Mouse (Mus musculus) midbrain, embryonic 12.5 days (tissue): Measurements from ENCODE around the gene Gm19426. TPM values are rescaled to one million over a fixed set of nuclear protein-coding genes. Genes with fewer than 3 reads are reported as not detected.
"Not testable (repeated sequence)": the region's sequence is repeated elsewhere in the genome, so short reads cannot be mapped to it uniquely, and the experiment has no call there.

ENCODE experiments used
- ATAC-seq: fragments of 200-750 bp; cut with Nextera tagmentation; 2 replicates; pipeline ENCODE4 v1.8.0; 2017; ENCODE audit warnings: low read depth, moderate TSS enrichment, moderate library complexity; ENCODE audit not compliant: low FRiP score
- H3K27ac ChIP-seq: fragments of 300-500 bp; sonication (generic); replicated peaks from 2 replicates; pipeline ENCODE4 v1.5.1; 2016; ENCODE audit warnings: mild to moderate bottlenecking
- H3K27me3 ChIP-seq: fragments of 300-500 bp; sonication (generic); 2 replicates; pipeline ENCODE4 v1.6.1; 2016; ENCODE audit warnings: mild to moderate bottlenecking
- H3K36me3 ChIP-seq: fragments of 300-500 bp; sonication (generic); 2 replicates; pipeline ENCODE4 v1.6.1; 2016
- H3K4me1 ChIP-seq: fragments of 300-500 bp; sonication (generic); 2 replicates; pipeline ENCODE4 v1.6.1; 2016
- H3K4me2 ChIP-seq: fragments of 300-500 bp; sonication (generic); replicated peaks from 2 replicates; pipeline ENCODE4 v1.6.1; 2016; ENCODE audit warnings: mild to moderate bottlenecking, moderate library complexity
- H3K4me3 ChIP-seq: fragments of 300-500 bp; sonication (generic); 2 replicates; pipeline ENCODE4 v1.5.1; 2016; ENCODE audit warnings: mild to moderate bottlenecking
- H3K9ac ChIP-seq: fragments of 300-500 bp; sonication (generic); replicated peaks from 2 replicates; pipeline ENCODE4 v1.6.1; 2016; ENCODE audit warnings: mild to moderate bottlenecking, moderate library complexity
- H3K9me3 ChIP-seq: fragments of 300-500 bp; sonication (generic); 2 replicates; pipeline ENCODE4 v1.6.1; 2016; ENCODE audit warnings: mild to moderate bottlenecking
- WGBS: fragments of 180-500 bp; shearing (Covaris S2); methylation state at CpG from one replicate; pipeline ENCODE4 v1.1.7; 2016; 5-methylcytosine and 5-hydroxymethylcytosine counted together
- polyA plus RNA-seq: library from polyadenylated mRNA; unstranded; fragments of >200 nt; fragmentation: Nextera tagmentation; extraction: Ambion mirVana; gene quantifications from 2 replicates; pipeline ENCODE4 v1.2.1, GENCODE M21; 2016

Gm19426 gene
- polyA plus RNA-seq, 1 experiment from 2014 or later: 9.1 TPM

DNA sequence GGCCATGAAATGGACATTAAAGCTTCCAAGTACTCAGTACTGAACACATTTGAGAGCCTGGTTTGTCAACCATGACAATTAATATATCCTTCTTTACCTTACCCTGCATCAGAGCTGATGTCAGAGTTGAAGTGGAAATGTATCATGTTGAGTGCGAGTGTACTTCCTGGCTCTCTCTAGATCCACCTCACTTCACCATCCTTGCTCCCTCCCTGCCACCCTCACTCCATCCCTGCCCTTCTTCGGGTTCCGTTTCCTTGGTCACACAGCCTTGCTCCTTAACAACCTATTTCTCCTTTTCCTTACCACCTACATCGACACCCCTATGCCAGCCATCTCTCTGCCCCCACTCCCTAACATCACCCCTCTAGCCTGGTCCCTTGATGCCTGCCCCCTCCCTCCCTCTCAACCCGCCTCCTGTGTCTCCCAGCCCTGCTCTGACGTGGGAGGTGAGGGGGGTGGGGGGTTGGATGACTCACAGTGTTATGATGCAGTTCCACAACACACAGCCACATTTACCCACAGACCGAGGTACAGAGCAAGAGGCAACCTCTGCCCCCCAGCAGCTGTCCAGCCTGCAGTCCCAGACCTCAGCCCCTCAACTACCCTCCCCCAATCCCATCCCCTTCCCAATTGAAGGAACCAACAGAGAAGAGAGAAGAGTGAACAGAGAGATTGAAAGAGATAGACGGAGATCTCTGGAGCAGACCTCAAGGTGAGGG, 9.7 kb downstream of the Gm19426 start, which contains the start of gene Ypel4:
Gene Ypel4, plus strand, starts transcription at position 480 of the 722 bp plus-strand sequence.
- Histone ChIP-seq H3K4me3 (peak within 1 kb of the TSS; percentile 65), H3K27me3 (no peaks in the 10 kb centered on the region), H3K9ac (peak within 1 kb of the TSS; percentile 73), H3K36me3 (no peaks in the 10 kb centered on the region), H3K9me3 (no peaks in the 10 kb centered on the region), H3K4me1 (peaks cover 49% of the 10 kb centered on the region), H3K27ac (peak within 1 kb of the TSS; percentile 72), H3K4me2 (peak within 1 kb of the TSS; percentile 65)
- peak; percentile 72 for ATAC-seq
- 4% methylated on average over 8 of the region's 8 CpGs for WGBS

- H3K27ac ChIP-seq: no peak overlapping the region
- no peaks in the 10 kb centered on the region for H3K27me3 ChIP-seq
- no peak overlapping the region for H3K9ac ChIP-seq
- no peaks in the 10 kb centered on the region for H3K36me3 ChIP-seq
- H3K4me1 ChIP-seq: peaks cover 38% of the 10 kb centered on the region
- H3K4me3 ChIP-seq: no peak overlapping the region
- H3K4me2 ChIP-seq: no peak overlapping the region
- no peak for ATAC-seq
- no peaks in the 10 kb centered on the region for H3K9me3 ChIP-seq
- 75% methylated on average over 1 of the region's 1 CpGs for WGBS
These were observed 11.1 kb downstream of the Gm19426 start for GRCm38 (mm10) chr2:84732394-84732793.

DNA sequence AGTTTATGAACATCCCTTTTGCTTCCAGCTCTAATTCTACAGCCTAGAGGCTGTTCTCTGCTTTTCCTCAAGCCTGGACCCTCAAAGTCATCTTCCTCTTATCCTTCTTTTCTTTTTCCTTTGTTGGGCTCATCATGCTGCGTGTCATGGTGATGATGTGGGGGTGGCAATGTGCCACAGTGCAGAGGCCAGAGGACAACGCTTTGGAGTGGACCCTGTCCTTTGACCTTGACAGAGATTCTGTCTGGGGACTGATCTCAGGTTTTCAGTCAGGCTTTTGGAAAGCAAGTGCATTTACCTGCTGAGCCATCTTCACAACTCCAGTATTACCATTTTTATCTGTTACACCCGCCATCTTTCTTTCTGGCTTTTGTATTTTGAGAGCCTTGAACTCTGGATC, 12.2 kb downstream of the Gm19426 start:
- no peaks in the 10 kb centered on the region for H3K27me3 ChIP-seq
- no peaks in the 10 kb centered on the region for H3K36me3 ChIP-seq
- H3K4me1 ChIP-seq: peaks cover 32% of the 10 kb centered on the region
- no peak overlapping the region for H3K9ac ChIP-seq
- H3K9me3 ChIP-seq: no peaks in the 10 kb centered on the region
- no peak for ATAC-seq
- no peak overlapping the region for H3K4me3 ChIP-seq
- H3K27ac ChIP-seq: no peak overlapping the region
- 89% methylated on average over 3 of the region's 3 CpGs for WGBS
- H3K4me2 ChIP-seq: no peak overlapping the region

DNA sequence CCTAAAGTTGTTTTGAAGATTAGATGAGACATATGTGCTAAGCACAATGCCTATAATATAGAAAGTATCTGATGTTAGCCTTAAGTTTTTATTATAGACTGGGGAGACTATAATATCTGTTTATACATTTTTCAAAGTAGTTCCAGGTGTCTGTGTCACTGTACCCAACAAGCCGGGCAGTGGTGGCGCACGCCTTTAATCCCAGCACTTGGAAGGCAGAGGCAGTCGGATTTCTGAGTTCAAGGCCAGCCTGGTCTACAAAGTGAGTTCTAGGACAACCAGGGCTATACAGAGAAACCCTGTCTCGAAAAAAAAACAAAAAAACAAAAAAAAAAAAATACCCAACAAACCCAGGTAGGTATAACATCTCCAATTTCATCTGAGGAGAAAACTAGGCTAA, 15.3 kb downstream of the Gm19426 start:
- not testable (repeated sequence) for H3K4me2 ChIP-seq, ATAC-seq, H3K27me3 ChIP-seq, H3K27ac ChIP-seq, H3K4me3 ChIP-seq, H3K9me3 ChIP-seq, H3K9ac ChIP-seq
- Histone ChIP-seq H3K36me3 (peaks cover 15% of the 10 kb centered on the region), H3K4me1 (peaks cover 18% of the 10 kb centered on the region)
- WGBS: 77% methylated on average over 5 of the region's 5 CpGs

DNA sequence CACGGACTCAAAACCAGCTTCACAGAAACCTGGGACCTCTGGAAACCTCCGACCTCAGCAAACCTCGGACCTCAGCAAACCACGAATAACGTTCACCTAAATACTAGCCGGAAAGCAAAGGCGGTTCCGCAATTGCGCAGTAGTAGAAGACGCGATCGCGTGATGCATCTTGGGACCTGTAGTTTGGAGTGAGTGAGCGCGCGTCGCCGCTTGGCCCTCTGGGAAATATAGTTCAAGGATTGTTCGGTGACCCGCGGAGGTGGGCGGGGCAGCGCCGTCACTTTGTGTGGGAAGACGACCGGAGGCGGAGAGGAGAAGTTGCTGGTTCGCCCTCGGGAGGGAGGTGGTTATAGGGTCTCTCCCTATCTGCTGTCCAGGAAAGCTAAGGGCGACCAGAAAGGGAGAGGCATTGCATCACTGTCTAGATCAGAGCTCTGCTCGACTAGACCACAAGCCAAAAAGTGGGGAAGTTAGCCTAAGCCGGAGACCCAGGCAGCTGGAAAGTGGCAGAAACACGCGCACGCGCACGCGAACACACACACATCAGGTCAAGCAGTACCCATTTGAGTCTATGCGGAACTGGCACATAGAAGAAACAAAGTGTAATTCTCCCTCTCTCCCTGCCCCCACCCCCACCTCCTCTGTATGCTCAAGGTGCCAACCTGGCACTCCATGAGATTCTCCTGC, 16.1 kb downstream of the Gm19426 start, which contains the start of gene Clp1:
Gene Clp1, minus strand, starts transcription at position 179 of the 687 bp plus-strand sequence.
- peak within 1 kb of the TSS; percentile 83 for H3K27ac ChIP-seq

DNA sequence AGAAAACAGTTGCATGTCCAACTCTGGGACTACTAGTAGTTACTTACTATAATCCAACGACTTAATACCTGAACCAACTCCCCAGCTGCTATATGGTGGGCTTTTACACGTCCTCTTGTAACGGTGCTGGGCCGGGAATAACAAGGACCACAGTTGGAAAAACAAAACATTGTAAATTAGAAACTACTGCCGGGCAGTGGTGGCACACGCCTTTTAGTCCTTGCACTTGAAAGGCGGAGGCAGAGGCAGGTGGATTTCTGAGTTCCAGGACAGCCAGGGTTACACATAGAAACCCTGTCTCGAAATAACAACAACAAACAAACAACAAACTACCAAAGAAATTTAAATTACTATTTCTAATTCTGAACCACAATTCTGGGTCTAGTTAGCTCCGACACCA, 16.7 kb downstream of the Gm19426 start:
- H3K27me3 ChIP-seq: no peaks in the 10 kb centered on the region
- peak overlapping the region; percentile 76 for H3K9ac ChIP-seq
- H3K27ac ChIP-seq: 0 out of 2 replicates have a peak overlapping the region, but pooled peaks have one; percentile 83
- H3K4me3 ChIP-seq: peak overlapping the region; percentile 66
- WGBS: 2% methylated on average over 9 of the region's 9 CpGs
- H3K36me3 ChIP-seq: peaks cover 20% of the 10 kb centered on the region
- H3K4me1 ChIP-seq: peaks cover 17% of the 10 kb centered on the region
- peak overlapping the region; percentile 94 for H3K4me2 ChIP-seq
- peak; percentile 13 for ATAC-seq
- H3K9me3 ChIP-seq: no peaks in the 10 kb centered on the region

More for the DNA sequence above, 16.1 kb downstream of the Gm19426 start, which contains the start of gene Clp1:
- H3K36me3 ChIP-seq: peaks cover 17% of the 10 kb centered on the region
- H3K4me3 ChIP-seq: peak within 1 kb of the TSS; percentile 66
- H3K4me1 ChIP-seq: peaks cover 17% of the 10 kb centered on the region
- no peaks in the 10 kb centered on the region for H3K27me3 ChIP-seq
- under 1% methylated on average over 39 of the region's 39 CpGs for WGBS
- H3K9ac ChIP-seq: peak within 1 kb of the TSS; percentile 76
- peak; percentile 96 for ATAC-seq
- no peaks in the 10 kb centered on the region for H3K9me3 ChIP-seq
- peak within 1 kb of the TSS; percentile 94 for H3K4me2 ChIP-seq

DNA sequence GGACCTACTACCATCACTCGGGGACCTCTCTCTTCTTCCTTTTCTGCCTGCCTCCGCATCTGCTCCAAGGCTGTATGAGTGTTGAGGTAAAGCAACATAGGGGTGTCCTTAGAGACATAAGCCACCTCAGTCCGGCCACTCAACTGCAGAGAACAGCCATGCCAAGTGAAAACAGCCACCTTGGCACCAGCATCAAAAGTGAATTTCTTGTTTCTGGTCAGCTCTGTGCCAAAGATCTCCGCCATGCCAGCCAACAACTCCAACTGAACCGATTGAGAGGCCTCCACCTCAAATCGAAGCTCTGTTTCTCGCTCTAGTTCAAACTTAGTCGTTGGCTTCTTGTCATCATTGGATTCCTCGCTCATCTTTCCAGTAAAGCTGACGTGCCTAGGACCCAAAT, 17.7 kb downstream of the Gm19426 start:
- Histone ChIP-seq H3K4me1 (peaks cover 17% of the 10 kb centered on the region), H3K9me3 (no peaks in the 10 kb centered on the region), H3K4me3 (peak overlapping the region; percentile 66), H3K9ac (no peak overlapping the region; the same call in 1 of the 2 replicates), H3K4me2 (peak overlapping the region; percentile 94), H3K36me3 (peaks cover 27% of the 10 kb centered on the region), H3K27ac (no peak overlapping the region), H3K27me3 (no peaks in the 10 kb centered on the region)
- WGBS: 94% methylated on average over 10 of the region's 10 CpGs
- ATAC-seq: no peak

GRCm38 (mm10) chr2:84723856-84724255, 19.6 kb downstream of the Gm19426 start:
- ATAC-seq: no peak
- WGBS: 97% methylated on average over 14 of the region's 14 CpGs
- no peak overlapping the region for H3K27ac ChIP-seq

GRCm38 (mm10) chr2:84721182-84721581, 22.3 kb downstream of the Gm19426 start:
- no peak for ATAC-seq
- Histone ChIP-seq H3K9me3 (no peaks in the 10 kb centered on the region), H3K4me1 (peaks cover 13% of the 10 kb centered on the region), H3K9ac (no peak overlapping the region), H3K36me3 (peaks cover 27% of the 10 kb centered on the region), H3K27me3 (no peaks in the 10 kb centered on the region), H3K27ac (no peak overlapping the region), H3K4me2 (no peak overlapping the region), H3K4me3 (no peak overlapping the region)
- WGBS: 89% methylated on average over 3 of the region's 3 CpGs

More at GRCm38 (mm10) chr2:84723856-84724255, 19.6 kb downstream of the Gm19426 start:
- Histone ChIP-seq H3K4me2 (no peak overlapping the region), H3K4me1 (peaks cover 17% of the 10 kb centered on the region), H3K9me3 (no peaks in the 10 kb centered on the region), H3K27me3 (no peaks in the 10 kb centered on the region), H3K4me3 (no peak overlapping the region), H3K36me3 (peaks cover 27% of the 10 kb centered on the region), H3K9ac (no peak overlapping the region)

GRCm38 (mm10) chr2:84720718-84721117, 22.7 kb downstream of the Gm19426 start:
- Histone ChIP-seq H3K9ac (no peak overlapping the region), H3K27ac (no peak overlapping the region), H3K36me3 (peaks cover 27% of the 10 kb centered on the region), H3K4me3 (no peak overlapping the region), H3K4me1 (peaks cover 8% of the 10 kb centered on the region; the same call in 1 of the 2 replicates), H3K4me2 (no peak overlapping the region), H3K9me3 (no peaks in the 10 kb centered on the region), H3K27me3 (no peaks in the 10 kb centered on the region)
- WGBS: 88% methylated on average over 2 of the region's 2 CpGs
- no peak for ATAC-seq

- H3K9me3 ChIP-seq: no peaks in the 10 kb centered on the region
- ATAC-seq: no peak
- 96% methylated on average over 4 of the region's 4 CpGs for WGBS
- peaks cover 16% of the 10 kb centered on the region for H3K4me1 ChIP-seq
- H3K27me3 ChIP-seq: no peaks in the 10 kb centered on the region
- peaks cover 11% of the 10 kb centered on the region for H3K36me3 ChIP-seq
- H3K4me2 ChIP-seq: no peak overlapping the region
- no peak overlapping the region for H3K9ac ChIP-seq
- H3K27ac ChIP-seq: no peak overlapping the region
- no peak overlapping the region for H3K4me3 ChIP-seq
These were observed 26.1 kb downstream of the Gm19426 start for GRCm38 (mm10) chr2:84717357-84717756.
